Mouse (Mus musculus): Measurements from ENCODE around the gene Matn1. TPM values are rescaled to one million over a fixed set of nuclear protein-coding genes. Genes with fewer than 3 reads are reported as not detected.

The Matn1 gene
- polyA plus RNA-seq, 1 experiment, result not detected

- Histone ChIP-seq H3K27me3 (ENCODE audit: control insufficient read depth, insufficient read depth, insufficient read length) (no peaks in the 10 kb centered on the region), H3K36me3 (ENCODE audit: control insufficient read depth, insufficient read depth) (no peaks in the 10 kb centered on the region), H3ac (ENCODE audit: control insufficient read depth, insufficient read length) (no peak overlapping the region), H3K4me3 (no peak overlapping the region), H3K4me2 (ENCODE audit: low read depth) (no peak overlapping the region), H3K79me2 (ENCODE audit: control insufficient read depth, insufficient read depth) (no peaks in the 10 kb centered on the region)
- TF ChIP-seq TCF3 (IDR thresholded peaks at IDR 0.05; ENCODE audit: insufficient read length, low read depth) (no peak), POLR2AphosphoS2 (IDR thresholded peaks at IDR 0.05; ENCODE audit: insufficient read length, low read depth) (no peak), USF1 (IDR thresholded peaks at IDR 0.05; ENCODE audit: low read depth) (no peak), SRF (IDR thresholded peaks at IDR 0.05; ENCODE audit: control insufficient read depth, insufficient read length, low read depth) (no peak), MAX (IDR thresholded peaks at IDR 0.05; ENCODE audit: low read depth) (no peak), MYOG (IDR thresholded peaks at IDR 0.05; ENCODE audit: control insufficient read depth in 1 of 3, insufficient read depth in 1 of 3, insufficient read length in 2 of 3, low read depth in 2 of 3) (no peak), E2F4 (IDR thresholded peaks at IDR 0.05; ENCODE audit: insufficient read depth) (no peak), TCF12 (IDR thresholded peaks at IDR 0.05; ENCODE audit: insufficient read depth, poor library complexity, severe bottlenecking) (no peak)
Observed at GRCm38 (mm10) chr4:130990966-130991365, 46.8 kb downstream of the Matn1 start.

- no peak overlapping the region for H3K4me2 ChIP-seq (ENCODE audit: low read depth)
- no peaks in the 10 kb centered on the region for H3K36me3 ChIP-seq (ENCODE audit: control insufficient read depth, insufficient read depth)
- H3K79me2 ChIP-seq (ENCODE audit: control insufficient read depth, insufficient read depth), result no peaks in the 10 kb centered on the region
- TF ChIP-seq MYOD1 (IDR thresholded peaks at IDR 0.05; ENCODE audit: control insufficient read depth in 1 of 3, insufficient read length in 2 of 3, low read depth in 2 of 3) (no peak), MYOG (IDR thresholded peaks at IDR 0.05; ENCODE audit: control insufficient read depth in 1 of 3, insufficient read depth in 1 of 3, insufficient read length in 2 of 3, low read depth in 2 of 3) (no peak), CEBPB (IDR thresholded peaks at IDR 0.05; ENCODE audit: insufficient read depth, poor library complexity, severe bottlenecking) (no peak), SRF (IDR thresholded peaks at IDR 0.05; ENCODE audit: control insufficient read depth, insufficient read length, low read depth) (no peak), MAX (IDR thresholded peaks at IDR 0.05; ENCODE audit: low read depth) (no peak), POLR2AphosphoS2 (IDR thresholded peaks at IDR 0.05; ENCODE audit: insufficient read length, low read depth) (no peak), USF1 (IDR thresholded peaks at IDR 0.05; ENCODE audit: low read depth) (no peak), TCF3 (IDR thresholded peaks at IDR 0.05; ENCODE audit: insufficient read length, low read depth) (no peak), TCF12 (IDR thresholded peaks at IDR 0.05; ENCODE audit: insufficient read depth, poor library complexity, severe bottlenecking) (no peak), REST (IDR thresholded peaks at IDR 0.05; ENCODE audit: insufficient read depth, insufficient read length) (no peak), POLR2A (IDR thresholded peaks at IDR 0.05; ENCODE audit: insufficient read length, low read depth) (no peak), E2F4 (IDR thresholded peaks at IDR 0.05; ENCODE audit: insufficient read depth) (no peak)
- H3K27me3 ChIP-seq (ENCODE audit: control insufficient read depth, insufficient read depth, insufficient read length), result no peaks in the 10 kb centered on the region
- H3K4me3 ChIP-seq, result no peak overlapping the region
- no peak overlapping the region for H3ac ChIP-seq (ENCODE audit: control insufficient read depth, insufficient read length)
Observed at GRCm38 (mm10) chr4:130994556-130994955, 50.4 kb downstream of the Matn1 start.

- no peaks in the 10 kb centered on the region for H3K27me3 ChIP-seq (ENCODE audit: control insufficient read depth, insufficient read depth, insufficient read length)
- H3K4me2 ChIP-seq (ENCODE audit: low read depth), result no peak overlapping the region
- H3K36me3 ChIP-seq (ENCODE audit: control insufficient read depth, insufficient read depth), result no peaks in the 10 kb centered on the region
- H3K79me2 ChIP-seq (ENCODE audit: control insufficient read depth, insufficient read depth), result no peaks in the 10 kb centered on the region
- no peak for TF ChIP-seq TCF12 (IDR thresholded peaks at IDR 0.05; ENCODE audit: insufficient read depth, poor library complexity, severe bottlenecking)
- TF ChIP-seq POLR2AphosphoS2 (IDR thresholded peaks at IDR 0.05; ENCODE audit: insufficient read length, low read depth), result no peak
- TF ChIP-seq POLR2A (IDR thresholded peaks at IDR 0.05; ENCODE audit: insufficient read length, low read depth), result no peak
- TF ChIP-seq REST (IDR thresholded peaks at IDR 0.05; ENCODE audit: insufficient read depth, insufficient read length), result no peak
- no peak overlapping the region for H3K4me3 ChIP-seq
- no peak overlapping the region for H3ac ChIP-seq (ENCODE audit: control insufficient read depth, insufficient read length)
Observed at GRCm38 (mm10) chr4:130999744-131000527, 55.8 kb downstream of the Matn1 start.

GRCm38 (mm10) chr4:131000614-131001178, 56.5 kb downstream of the Matn1 start:
- peaks cover 5% of the 10 kb centered on the region for H3K27me3 ChIP-seq (ENCODE audit: control insufficient read depth, insufficient read depth, insufficient read length)
- no peak overlapping the region for H3ac ChIP-seq (ENCODE audit: control insufficient read depth, insufficient read length)
- no peaks in the 10 kb centered on the region for H3K36me3 ChIP-seq (ENCODE audit: control insufficient read depth, insufficient read depth)
- H3K4me3 ChIP-seq, result no peak overlapping the region
- H3K4me2 ChIP-seq (ENCODE audit: low read depth), result no peak overlapping the region
- TF ChIP-seq REST (IDR thresholded peaks at IDR 0.05; ENCODE audit: insufficient read depth, insufficient read length) (no peak), TCF3 (IDR thresholded peaks at IDR 0.05; ENCODE audit: insufficient read length, low read depth) (no peak), TCF12 (IDR thresholded peaks at IDR 0.05; ENCODE audit: insufficient read depth, poor library complexity, severe bottlenecking) (no peak), MAX (IDR thresholded peaks at IDR 0.05; ENCODE audit: low read depth) (no peak), MYOG (IDR thresholded peaks at IDR 0.05; ENCODE audit: control insufficient read depth in 1 of 3, insufficient read depth in 1 of 3, insufficient read length in 2 of 3, low read depth in 2 of 3) (no peak), MYOD1 (IDR thresholded peaks at IDR 0.05; ENCODE audit: control insufficient read depth in 1 of 3, insufficient read length in 2 of 3, low read depth in 2 of 3) (no peak), E2F4 (IDR thresholded peaks at IDR 0.05; ENCODE audit: insufficient read depth) (no peak), POLR2A (IDR thresholded peaks at IDR 0.05; ENCODE audit: insufficient read length, low read depth) (no peak), POLR2AphosphoS2 (IDR thresholded peaks at IDR 0.05; ENCODE audit: insufficient read length, low read depth) (no peak), SRF (IDR thresholded peaks at IDR 0.05; ENCODE audit: control insufficient read depth, insufficient read length, low read depth) (no peak), USF1 (IDR thresholded peaks at IDR 0.05; ENCODE audit: low read depth) (no peak), CEBPB (IDR thresholded peaks at IDR 0.05; ENCODE audit: insufficient read depth, poor library complexity, severe bottlenecking) (no peak)
- no peaks in the 10 kb centered on the region for H3K79me2 ChIP-seq (ENCODE audit: control insufficient read depth, insufficient read depth)

Other genes with a start within 250 kb of the Matn1 start
- 15.8 TPM for gene Sdc3, start 151.8 kb upstream of the Matn1 start, polyA plus RNA-seq (2012; fragmentation: generic; extraction: Trizol)
- gene Laptm5, start 31.3 kb upstream of the Matn1 start, polyA plus RNA-seq (2012; fragmentation: generic; extraction: Trizol), result 0.06 TPM

Data from myocyte (in vitro differentiated cells).